Mouse (Mus musculus) ES-E14 (cell line): ENCODE data around the gene A630089N07Rik. TPM values are rescaled to one million over a fixed set of nuclear protein-coding genes. Genes with fewer than 3 reads are reported as not detected.

Experiments
- DNase-seq: peaks from one replicate; pipeline ENCODE4 v3.0.0-alpha.2; 2013; ENCODE audit warnings: low read depth, low spot score
- H3K27ac ChIP-seq: 2 replicates; pipeline ENCODE4 v1.5.1; 2012; ENCODE audit warnings: low read depth, mild to moderate bottlenecking, low read length, moderate library complexity, mixed read lengths; ENCODE audit not compliant: poor library complexity, insufficient read depth, severe bottlenecking
- H3K36me3 ChIP-seq: 2 replicates; pipeline ENCODE4 v1.6.1; 2012; ENCODE audit warnings: mild to moderate bottlenecking, low read length, moderate library complexity, mixed read lengths; ENCODE audit not compliant: control insufficient read depth, poor library complexity, insufficient read depth, severe bottlenecking
- H3K4me1 ChIP-seq, 2 experiments: fragments of 150-350 bp in 1 of 2; sonication (generic) in 1 of 2; 2 replicates each; pipeline ENCODE4 v1.6.1; 2012; ENCODE audit warnings: low read length in 2 of 2, mild to moderate bottlenecking in 1 of 2, mixed read lengths in 1 of 2; ENCODE audit not compliant: control insufficient read depth in 2 of 2, insufficient read depth in 2 of 2, poor library complexity in 1 of 2
- H3K4me3 ChIP-seq, 2 experiments: fragments of 150-350 bp in 1 of 2; sonication (generic) in 1 of 2; 2 replicates each; pipeline ENCODE4 v1.5.1; 2012; ENCODE audit warnings: low read length in 2 of 2, low read depth in 1 of 2, mild to moderate bottlenecking in 1 of 2, mixed read lengths in 1 of 2; ENCODE audit not compliant: insufficient read depth in 1 of 2, poor library complexity in 1 of 2, severe bottlenecking in 1 of 2
- H3K9ac ChIP-seq: 2 replicates; pipeline ENCODE4 v1.6.1; 2012; ENCODE audit warnings: low read depth, mild to moderate bottlenecking, low read length, mixed read lengths; ENCODE audit not compliant: poor library complexity, insufficient read depth, severe bottlenecking
- H3K9me3 ChIP-seq: fragments of 150-350 bp; sonication (generic); 2 replicates; pipeline ENCODE4 v1.6.1; 2012; ENCODE audit warnings: low read depth, mild to moderate bottlenecking, low read length; ENCODE audit not compliant: control insufficient read depth, insufficient read depth
- CHD2 ChIP-seq: IDR thresholded peaks from 2 replicates; pipeline ENCODE4 v1.6.1; 2014; ENCODE audit warnings: mild to moderate bottlenecking, low read depth, low read length, inconsistent platforms
- HCFC1 ChIP-seq: IDR thresholded peaks from 2 replicates; pipeline ENCODE4 v1.6.1; 2012; ENCODE audit warnings: low read length, inconsistent platforms, borderline replicate concordance; ENCODE audit not compliant: insufficient read depth
- MAFK ChIP-seq: IDR thresholded peaks from 2 replicates; pipeline ENCODE4 v1.6.1; 2014; ENCODE audit warnings: mild to moderate bottlenecking, low read depth, low read length, inconsistent platforms; ENCODE audit not compliant: insufficient read depth
- ZC3H11A ChIP-seq: IDR thresholded peaks from 2 replicates; pipeline ENCODE4 v1.6.1; 2012; ENCODE audit warnings: low read depth, mild to moderate bottlenecking, inconsistent platforms, low read length, borderline replicate concordance
- ZNF384 ChIP-seq: IDR thresholded peaks from 2 replicates; pipeline ENCODE4 v1.6.1; 2012; ENCODE audit warnings: low read depth, low read length, inconsistent platforms
- in situ Hi-C, 2 experiments: fragments of 600-800 bp; cut with MboI; formaldehyde crosslinking; loops; one replicate each; pipeline ENCODE4 v1.15.1; 2025; ENCODE audit warnings: low sequenced_read_pairs in 2 of 2, inconsistent platforms in 1 of 2; ENCODE audit not compliant: unreplicated experiment in 2 of 2
- total RNA-seq: library from RNA; depleted of rRNA; stranded (reverse); fragments of 300-350 nt; gene quantifications from 2 replicates; pipeline ENCODE4 v1.2.3, GENCODE M21; 2012

Gene A630089N07Rik
- total RNA-seq, 1 experiment: 9.4 TPM

GRCm38 (mm10) chr16:97963956-97964540 lies 118.2 kb downstream of the A630089N07Rik start:
- Histone ChIP-seq H3K4me3 (no peak overlapping the region), H3K4me1 (peaks cover 0 to 2% of the 10 kb centered on the region in 2 experiments; a peak in 1 of 4 replicates), H3K9ac (no peak overlapping the region), H3K36me3 (no peaks in the 10 kb centered on the region), H3K27ac (no peak overlapping the region), H3K9me3 (no peaks in the 10 kb centered on the region)
- DNase-seq: no peak
- TF ChIP-seq HCFC1 (no peak), CHD2 (no peak), ZC3H11A (no peak), MAFK (no peak), ZNF384 (no peak)
- in situ Hi-C loops: no loop called here

GRCm38 (mm10) chr16:97962151-97962948 lies 119.9 kb downstream of the A630089N07Rik start, which contains the start of the genes C2cd2 and Zbtb21:
TSS of gene C2cd2 (minus strand) at chr16:97962598.
TSS of gene Zbtb21 (minus strand) at chr16:97962622.
- Histone ChIP-seq H3K9me3 (no peaks in the 10 kb centered on the region), H3K4me3 (peak within 1 kb of the TSS; percentile 79 to 82), H3K27ac (peak within 1 kb of the TSS; percentile 96), H3K4me1 (peaks cover 0 to 2% of the 10 kb centered on the region in 2 experiments; a peak in 1 of 4 replicates), H3K9ac (peak within 1 kb of the TSS; percentile 86), H3K36me3 (no peaks in the 10 kb centered on the region)
- DNase-seq: peak; percentile 90
- TF ChIP-seq HCFC1 (peak; percentile 66; the same call in 1 of the 2 replicates), CHD2 (no peak), ZNF384 (no peak; the same call in 1 of the 2 replicates), ZC3H11A (no peak), MAFK (no peak)
- in situ Hi-C loops: no loop called here

- H3K4me3 ChIP-seq: peak overlapping the region; percentile 79 to 82
- H3K36me3 ChIP-seq: peaks cover 2% of the 10 kb centered on the region; the same call in 1 of the 2 replicates
- no peak for TF ChIP-seq CHD2
- no peak for TF ChIP-seq HCFC1
- TF ChIP-seq MAFK: no peak
- no peak for TF ChIP-seq ZC3H11A
- no peak for TF ChIP-seq ZNF384
- peak overlapping the region; percentile 96 for H3K27ac ChIP-seq
- no peak for DNase-seq
- H3K4me1 ChIP-seq: peaks cover 0 to 2% of the 10 kb centered on the region in 2 experiments; a peak in 1 of 4 replicates
- H3K9ac ChIP-seq: peak overlapping the region; percentile 86
- H3K9me3 ChIP-seq: no peaks in the 10 kb centered on the region
- in situ Hi-C loops: no loop called here
Observed at GRCm38 (mm10) chr16:97961381-97962150, 120.7 kb downstream of the A630089N07Rik start.

- no peaks in the 10 kb centered on the region for H3K9me3 ChIP-seq
- H3K4me3 ChIP-seq: no peak overlapping the region
- peaks cover 6% of the 10 kb centered on the region for H3K36me3 ChIP-seq
- in situ Hi-C loops: no loop called here
- TF ChIP-seq CHD2 (no peak), MAFK (no peak), HCFC1 (no peak), ZC3H11A (no peak), ZNF384 (no peak)
- H3K9ac ChIP-seq: no peak overlapping the region
- peaks cover 0 to 2% of the 10 kb centered on the region in 2 experiments; a peak in 1 of 4 replicates for H3K4me1 ChIP-seq
- DNase-seq: no peak
- H3K27ac ChIP-seq: no peak overlapping the region
Observed at GRCm38 (mm10) chr16:97960348-97960747, 121.9 kb downstream of the A630089N07Rik start.
